Mouse (Mus musculus) hindbrain, embryonic 12.5 days (tissue): ENCODE results near the gene Ankrd13d. TPM values are rescaled to one million over a fixed set of nuclear protein-coding genes. Genes with fewer than 3 reads are reported as not detected.

Experiments
- ATAC-seq: fragments of 200-750 bp; cut with Nextera tagmentation; 2 replicates; pipeline ENCODE4 v1.8.0; 2017; ENCODE audit warnings: moderate TSS enrichment; ENCODE audit not compliant: low FRiP score
- H3K27ac ChIP-seq: fragments of 300-500 bp; sonication (generic); 2 replicates; pipeline ENCODE4 v1.5.1; 2016; ENCODE audit warnings: mild to moderate bottlenecking
- H3K27me3 ChIP-seq: fragments of 300-500 bp; sonication (generic); 2 replicates; pipeline ENCODE4 v1.6.1; 2016; ENCODE audit warnings: mild to moderate bottlenecking
- H3K36me3 ChIP-seq: fragments of 300-500 bp; sonication (generic); 2 replicates; pipeline ENCODE4 v1.6.1; 2016; ENCODE audit warnings: mild to moderate bottlenecking
- H3K4me1 ChIP-seq: fragments of 300-500 bp; sonication (generic); 2 replicates; pipeline ENCODE4 v1.6.1; 2016
- H3K4me2 ChIP-seq: fragments of 300-500 bp; sonication (generic); replicated peaks from 2 replicates; pipeline ENCODE4 v1.6.1; 2016; ENCODE audit warnings: mild to moderate bottlenecking
- H3K4me3 ChIP-seq: fragments of 300-500 bp; sonication (generic); 2 replicates; pipeline ENCODE4 v1.5.1; 2016; ENCODE audit warnings: mild to moderate bottlenecking
- H3K9ac ChIP-seq: fragments of 300-500 bp; sonication (generic); 2 replicates; pipeline ENCODE4 v1.6.1; 2016; ENCODE audit warnings: mild to moderate bottlenecking, moderate library complexity
- H3K9me3 ChIP-seq: fragments of 300-500 bp; sonication (generic); replicated peaks from 2 replicates; pipeline ENCODE4 v1.6.1; 2016; ENCODE audit warnings: mild to moderate bottlenecking
- WGBS: fragments of 180-500 bp; shearing (Covaris S2); methylation state at CpG from one replicate; pipeline ENCODE4 v1.1.7; 2016; 5-methylcytosine and 5-hydroxymethylcytosine counted together
- polyA plus RNA-seq: library from polyadenylated mRNA; unstranded; fragments of >200 nt; fragmentation: Nextera tagmentation; extraction: Ambion mirVana; gene quantifications from 2 replicates; pipeline ENCODE4 v1.2.1, GENCODE M21; 2016

Gene Ankrd13d
- polyA plus RNA-seq, 1 experiment from 2014 or later = 22.1 TPM

GRCm38 (mm10) chr19:4309776-4310185 lies 26.8 kb upstream of the Ankrd13d start:
- Histone ChIP-seq H3K4me1 (peaks cover 9% of the 10 kb centered on the region), H3K27me3 (no peaks in the 10 kb centered on the region; the same call in 1 of the 2 replicates), H3K9me3 (no peaks in the 10 kb centered on the region), H3K27ac (no peak overlapping the region), H3K36me3 (peaks cover 9% of the 10 kb centered on the region; the same call in 1 of the 2 replicates), H3K4me3 (no peak overlapping the region), H3K4me2 (no peak overlapping the region), H3K9ac (no peak overlapping the region)
- no peak for ATAC-seq

- no peak for ATAC-seq
- Histone ChIP-seq H3K4me1 (peaks cover 14% of the 10 kb centered on the region), H3K36me3 (peaks cover 9% of the 10 kb centered on the region; the same call in 1 of the 2 replicates), H3K9me3 (no peaks in the 10 kb centered on the region), H3K27me3 (no peaks in the 10 kb centered on the region; the same call in 1 of the 2 replicates), H3K4me2 (no peak overlapping the region), H3K4me3 (no peak overlapping the region), H3K9ac (no peak overlapping the region), H3K27ac (no peak overlapping the region)
- 94% methylated on average over 4 of the region's 4 CpGs for WGBS
These were observed 26.4 kb upstream of the Ankrd13d start for GRCm38 (mm10) chr19:4309302-4309701.

- ATAC-seq = peak; percentile 75
- H3K9me3 ChIP-seq = no peaks in the 10 kb centered on the region
- WGBS = under 1% methylated on average over 26 of the region's 46 CpGs
- no peaks in the 10 kb centered on the region for H3K36me3 ChIP-seq
- peak within 1 kb of the TSS; percentile 81 for H3K4me2 ChIP-seq
- H3K4me1 ChIP-seq = peaks cover 45% of the 10 kb centered on the region
- peak within 1 kb of the TSS; percentile 93 for H3K4me3 ChIP-seq
- H3K27ac ChIP-seq = peak within 1 kb of the TSS; percentile 83
- H3K9ac ChIP-seq = peak within 1 kb of the TSS; percentile 97
- H3K27me3 ChIP-seq = no peaks in the 10 kb centered on the region; the same call in 1 of the 2 replicates
These were observed 23.2 kb upstream of the Ankrd13d start, which contains the start of gene Grk2 for GRCm38 (mm10) chr19:4306190-4306577. Gene Grk2 (minus strand): TSS chr19:4306222.

GRCm38 (mm10) chr19:4305491-4306189 lies 22.7 kb upstream of the Ankrd13d start:
- Histone ChIP-seq H3K36me3 (no peaks in the 10 kb centered on the region), H3K27me3 (no peaks in the 10 kb centered on the region; the same call in 1 of the 2 replicates), H3K4me2 (peak overlapping the region; percentile 81), H3K27ac (peak overlapping the region; percentile 83), H3K9me3 (no peaks in the 10 kb centered on the region), H3K4me1 (peaks cover 51% of the 10 kb centered on the region), H3K4me3 (peak overlapping the region; percentile 93), H3K9ac (peak overlapping the region; percentile 97)
- ATAC-seq = peak; percentile 70
- WGBS = under 1% methylated on average over 46 of the region's 68 CpGs

GRCm38 (mm10) chr19:4304871-4305321 lies 22.0 kb upstream of the Ankrd13d start:
- Histone ChIP-seq H3K4me3 (peak overlapping the region; percentile 93), H3K4me1 (peaks cover 58% of the 10 kb centered on the region), H3K4me2 (peak overlapping the region; percentile 81), H3K9ac (peak overlapping the region; percentile 97), H3K36me3 (no peaks in the 10 kb centered on the region), H3K27ac (no peak overlapping the region), H3K9me3 (no peaks in the 10 kb centered on the region), H3K27me3 (no peaks in the 10 kb centered on the region; the same call in 1 of the 2 replicates)
- ATAC-seq = 0 out of 2 replicates have a peak, but pooled peaks have one; percentile 12
- WGBS = 59% methylated on average over 4 of the region's 4 CpGs

- H3K9ac ChIP-seq = peak overlapping the region; percentile 97
- 73% methylated on average over 5 of the region's 5 CpGs for WGBS
- peak overlapping the region; percentile 93 for H3K4me3 ChIP-seq
- peak overlapping the region; percentile 81 for H3K4me2 ChIP-seq
- peaks cover 60% of the 10 kb centered on the region for H3K4me1 ChIP-seq
- H3K27me3 ChIP-seq = no peaks in the 10 kb centered on the region; the same call in 1 of the 2 replicates
- no peaks in the 10 kb centered on the region for H3K36me3 ChIP-seq
- ATAC-seq = no peak
- no peaks in the 10 kb centered on the region for H3K9me3 ChIP-seq
- H3K27ac ChIP-seq = peak overlapping the region; percentile 7; the same call in 1 of the 2 replicates
These were observed 21.4 kb upstream of the Ankrd13d start for GRCm38 (mm10) chr19:4304251-4304821.

- Histone ChIP-seq H3K4me1 (peaks cover 60% of the 10 kb centered on the region), H3K4me2 (no peak overlapping the region)
- WGBS = 92% methylated on average over 5 of the region's 5 CpGs
These were observed 20.7 kb upstream of the Ankrd13d start for GRCm38 (mm10) chr19:4303640-4303995.

GRCm38 (mm10) chr19:4302936-4303639 lies 20.2 kb upstream of the Ankrd13d start:
- Histone ChIP-seq H3K4me3 (no peak overlapping the region), H3K4me1 (peaks cover 60% of the 10 kb centered on the region), H3K9ac (peak overlapping the region; percentile 23; the same call in 1 of the 2 replicates), H3K4me2 (peak overlapping the region; percentile 36), H3K36me3 (no peaks in the 10 kb centered on the region), H3K27ac (peak overlapping the region; percentile 77), H3K9me3 (no peaks in the 10 kb centered on the region), H3K27me3 (no peaks in the 10 kb centered on the region)
- ATAC-seq = no peak
- whole genome bisulfite sequencing = 70% methylated on average over 7 of the region's 7 CpGs

More at GRCm38 (mm10) chr19:4303640-4303995, 20.7 kb upstream of the Ankrd13d start:
- H3K27me3 ChIP-seq = no peaks in the 10 kb centered on the region; the same call in 1 of the 2 replicates
- H3K9me3 ChIP-seq = no peaks in the 10 kb centered on the region
- no peak for ATAC-seq
- H3K9ac ChIP-seq = no peak overlapping the region
- no peak overlapping the region for H3K4me3 ChIP-seq
- H3K36me3 ChIP-seq = no peaks in the 10 kb centered on the region
- no peak overlapping the region for H3K27ac ChIP-seq

GRCm38 (mm10) chr19:4301735-4302651 lies 19.1 kb upstream of the Ankrd13d start:
- peaks cover 60% of the 10 kb centered on the region for H3K4me1 ChIP-seq
- peak overlapping the region; percentile 77 for H3K27ac ChIP-seq
- ATAC-seq = no peak
- H3K27me3 ChIP-seq = no peaks in the 10 kb centered on the region
- no peaks in the 10 kb centered on the region for H3K36me3 ChIP-seq
- no peaks in the 10 kb centered on the region for H3K9me3 ChIP-seq
- H3K9ac ChIP-seq = peak overlapping the region; percentile 38; the same call in 1 of the 2 replicates
- H3K4me3 ChIP-seq = 0 out of 2 replicates have a peak overlapping the region, but pooled peaks have one; percentile 1
- H3K4me2 ChIP-seq = peak overlapping the region; percentile 36
- 44% methylated on average over 21 of the region's 21 CpGs for WGBS

- no peak for ATAC-seq
- Histone ChIP-seq H3K36me3 (no peaks in the 10 kb centered on the region), H3K27ac (peak overlapping the region; percentile 77), H3K9ac (0 out of 2 replicates have a peak overlapping the region, but pooled peaks have one; percentile 38), H3K4me3 (no peak overlapping the region), H3K9me3 (no peaks in the 10 kb centered on the region), H3K4me1 (peaks cover 57% of the 10 kb centered on the region), H3K4me2 (peak overlapping the region; percentile 36), H3K27me3 (no peaks in the 10 kb centered on the region)
- 72% methylated on average over 11 of the region's 11 CpGs for WGBS
These were observed 18.2 kb upstream of the Ankrd13d start for GRCm38 (mm10) chr19:4300852-4301734.
